Mouse (Mus musculus): ENCODE results near the gene Aurka. TPM values are rescaled to one million over a fixed set of nuclear protein-coding genes. Genes with fewer than 3 reads are reported as not detected.

The Aurka gene
- polyA plus RNA-seq, 1 experiment from 2014 or later: 163 TPM

- H3K27me3 ChIP-seq (ENCODE audit: insufficient read depth, poor library complexity, severe bottlenecking): no peaks in the 10 kb centered on the region
- DNase-seq (ENCODE audit: low spot score): peak; percentile 99
- H3K9me3 ChIP-seq: 0 out of 2 replicates have a peak, but pooled peaks cover 3% of the 10 kb centered on the region
- peak within 1 kb of the TSS; percentile 86 for H3K27ac ChIP-seq
- 1% methylated on average over 35 of the region's 35 CpGs for WGBS
- H3K4me3 ChIP-seq: peak within 1 kb of the TSS; percentile 84
- H3K4me1 ChIP-seq: peaks cover 42% of the 10 kb centered on the region
- H3K36me3 ChIP-seq: no peaks in the 10 kb centered on the region
Measured at GRCm38 (mm10) chr2:172345258-172345738, 25.0 kb downstream of the Aurka start, which contains the start of gene Fam210b. Gene Fam210b (plus strand): TSS chr2:172345565.

- peak overlapping the region; percentile 84 for H3K4me3 ChIP-seq
- H3K36me3 ChIP-seq: no peaks in the 10 kb centered on the region
Measured at GRCm38 (mm10) chr2:172344669-172345068, 25.7 kb downstream of the Aurka start.

GRCm38 (mm10) chr2:172343751-172344150, 26.6 kb downstream of the Aurka start:
- 92% methylated on average over 7 of the region's 7 CpGs for WGBS
- Histone ChIP-seq H3K4me1 (peaks cover 31% of the 10 kb centered on the region), H3K9me3 (0 out of 2 replicates have a peak, but pooled peaks cover 3% of the 10 kb centered on the region), H3K4me3 (no peak overlapping the region), H3K36me3 (no peaks in the 10 kb centered on the region), H3K27ac (no peak overlapping the region), H3K27me3 (ENCODE audit: insufficient read depth, poor library complexity, severe bottlenecking) (no peaks in the 10 kb centered on the region)
- DNase-seq (ENCODE audit: low spot score): no peak

More at GRCm38 (mm10) chr2:172344669-172345068, 25.7 kb downstream of the Aurka start:
- H3K27ac ChIP-seq: peak overlapping the region; percentile 59; the same call in 1 of the 2 replicates
- WGBS: 37% methylated on average over 5 of the region's 5 CpGs
- DNase-seq (ENCODE audit: low spot score): no peak
- H3K9me3 ChIP-seq: 0 out of 2 replicates have a peak, but pooled peaks cover 3% of the 10 kb centered on the region
- H3K27me3 ChIP-seq (ENCODE audit: insufficient read depth, poor library complexity, severe bottlenecking): no peaks in the 10 kb centered on the region
- peaks cover 39% of the 10 kb centered on the region for H3K4me1 ChIP-seq

GRCm38 (mm10) chr2:172341606-172342005, 28.7 kb downstream of the Aurka start:
- Histone ChIP-seq H3K27ac (no peak overlapping the region), H3K4me3 (no peak overlapping the region), H3K4me1 (peaks cover 10% of the 10 kb centered on the region), H3K27me3 (ENCODE audit: insufficient read depth, poor library complexity, severe bottlenecking) (no peaks in the 10 kb centered on the region), H3K36me3 (no peaks in the 10 kb centered on the region), H3K9me3 (0 out of 2 replicates have a peak, but pooled peaks cover 3% of the 10 kb centered on the region)
- 49% methylated on average over 5 of the region's 5 CpGs for WGBS
- no peak for DNase-seq (ENCODE audit: low spot score)

- DNase-seq (ENCODE audit: low spot score): no peak
- Histone ChIP-seq H3K4me3 (no peak overlapping the region), H3K4me1 (peaks cover 6% of the 10 kb centered on the region; the same call in 1 of the 2 replicates), H3K36me3 (no peaks in the 10 kb centered on the region), H3K27me3 (ENCODE audit: insufficient read depth, poor library complexity, severe bottlenecking) (no peaks in the 10 kb centered on the region), H3K27ac (no peak overlapping the region), H3K9me3 (0 out of 2 replicates have a peak, but pooled peaks cover 3% of the 10 kb centered on the region)
- 55% methylated on average over 3 of the region's 3 CpGs for WGBS
Measured at GRCm38 (mm10) chr2:172340936-172341335, 29.4 kb downstream of the Aurka start.

GRCm38 (mm10) chr2:172338206-172338942, 32.0 kb downstream of the Aurka start:
- 80% methylated on average over 19 of the region's 19 CpGs for WGBS
- no peaks in the 10 kb centered on the region for H3K36me3 ChIP-seq
- H3K4me1 ChIP-seq: no peaks in the 10 kb centered on the region
- H3K4me3 ChIP-seq: no peak overlapping the region
- DNase-seq (ENCODE audit: low spot score): no peak
- H3K9me3 ChIP-seq: 0 out of 2 replicates have a peak, but pooled peaks cover 3% of the 10 kb centered on the region
- H3K27ac ChIP-seq: no peak overlapping the region
- H3K27me3 ChIP-seq (ENCODE audit: insufficient read depth, poor library complexity, severe bottlenecking): 0 out of 2 replicates have a peak, but pooled peaks cover under 1% of the 10 kb centered on the region

- peaks cover 4% of the 10 kb centered on the region; the same call in 1 of the 2 replicates for H3K4me1 ChIP-seq
- peaks cover 32% of the 10 kb centered on the region for H3K27me3 ChIP-seq (ENCODE audit: insufficient read depth, poor library complexity, severe bottlenecking)
- H3K36me3 ChIP-seq: no peaks in the 10 kb centered on the region
- DNase-seq (ENCODE audit: low spot score): peak; percentile 89
- 4% methylated on average over 13 of the region's 13 CpGs for WGBS
- H3K9me3 ChIP-seq: no peaks in the 10 kb centered on the region
- 0 out of 2 replicates have a peak overlapping the region, but pooled peaks have one; percentile 19 for H3K4me3 ChIP-seq
- H3K27ac ChIP-seq: no peak overlapping the region
Measured at GRCm38 (mm10) chr2:172329179-172329578, 41.2 kb downstream of the Aurka start.

- 57% methylated on average over 8 of the region's 8 CpGs for WGBS
- no peak for DNase-seq (ENCODE audit: low spot score)
- no peaks in the 10 kb centered on the region for H3K36me3 ChIP-seq
- no peaks in the 10 kb centered on the region for H3K9me3 ChIP-seq
- peaks cover 30% of the 10 kb centered on the region for H3K27me3 ChIP-seq (ENCODE audit: insufficient read depth, poor library complexity, severe bottlenecking)
- no peak overlapping the region for H3K27ac ChIP-seq
- no peak overlapping the region for H3K4me3 ChIP-seq
- H3K4me1 ChIP-seq: peaks cover 4% of the 10 kb centered on the region; the same call in 1 of the 2 replicates
Measured at GRCm38 (mm10) chr2:172328248-172328647, 42.1 kb downstream of the Aurka start.

GRCm38 (mm10) chr2:172320878-172321277, 49.5 kb downstream of the Aurka start:
- H3K4me3 ChIP-seq: no peak overlapping the region
- no peaks in the 10 kb centered on the region for H3K36me3 ChIP-seq
- H3K4me1 ChIP-seq: no peaks in the 10 kb centered on the region
- no peak overlapping the region for H3K27ac ChIP-seq
- DNase-seq (ENCODE audit: low spot score): peak; percentile 85
- peaks cover 4% of the 10 kb centered on the region; the same call in 1 of the 2 replicates for H3K27me3 ChIP-seq (ENCODE audit: insufficient read depth, poor library complexity, severe bottlenecking)
- WGBS: 18% methylated on average over 9 of the region's 9 CpGs
- H3K9me3 ChIP-seq: no peaks in the 10 kb centered on the region

- DNase-seq (ENCODE audit: low spot score): no peak
- H3K4me1 ChIP-seq: 0 out of 2 replicates have a peak, but pooled peaks cover 3% of the 10 kb centered on the region
- no peak overlapping the region for H3K4me3 ChIP-seq
- H3K27ac ChIP-seq: no peak overlapping the region
- H3K9me3 ChIP-seq: no peaks in the 10 kb centered on the region; the same call in 1 of the 2 replicates
- H3K27me3 ChIP-seq (ENCODE audit: insufficient read depth, poor library complexity, severe bottlenecking): no peaks in the 10 kb centered on the region
- no peaks in the 10 kb centered on the region for H3K36me3 ChIP-seq
- WGBS: 89% methylated on average over 9 of the region's 9 CpGs
Measured at GRCm38 (mm10) chr2:172311731-172312130, 58.6 kb downstream of the Aurka start.

- Histone ChIP-seq H3K27me3 (ENCODE audit: insufficient read depth, poor library complexity, severe bottlenecking) (no peaks in the 10 kb centered on the region), H3K9me3 (no peaks in the 10 kb centered on the region), H3K36me3 (no peaks in the 10 kb centered on the region), H3K4me1 (peaks cover 10% of the 10 kb centered on the region; the same call in 1 of the 2 replicates), H3K4me3 (no peak overlapping the region), H3K27ac (no peak overlapping the region)
- DNase-seq (ENCODE audit: low spot score): no peak
- 72% methylated on average over 4 of the region's 4 CpGs for WGBS
Measured at GRCm38 (mm10) chr2:172306544-172306943, 63.8 kb downstream of the Aurka start.
